Mouse (Mus musculus) thymus, postnatal 0 days (tissue): ENCODE measurements around the gene Gng5. TPM values are rescaled to one million over a fixed set of nuclear protein-coding genes. Genes with fewer than 3 reads are reported as not detected.
A peak's percentile ranks its signal among the peaks of the same experiment; 100 is the strongest.

Experiments used
- DNase-seq: peaks from one replicate; pipeline ENCODE4 v3.0.0-alpha.2; 2015; ENCODE audit warnings: low spot score
- polyA plus RNA-seq: library from polyadenylated mRNA; unstranded; fragments of >200 nt; fragmentation: Nextera tagmentation; extraction: Ambion mirVana; gene quantifications from 2 replicates; pipeline ENCODE4 v1.2.1, GENCODE M21; 2015

Gene Gng5
- 1,086 and 1,155 TPM in 2 replicates for polyA plus RNA-seq

DNA sequence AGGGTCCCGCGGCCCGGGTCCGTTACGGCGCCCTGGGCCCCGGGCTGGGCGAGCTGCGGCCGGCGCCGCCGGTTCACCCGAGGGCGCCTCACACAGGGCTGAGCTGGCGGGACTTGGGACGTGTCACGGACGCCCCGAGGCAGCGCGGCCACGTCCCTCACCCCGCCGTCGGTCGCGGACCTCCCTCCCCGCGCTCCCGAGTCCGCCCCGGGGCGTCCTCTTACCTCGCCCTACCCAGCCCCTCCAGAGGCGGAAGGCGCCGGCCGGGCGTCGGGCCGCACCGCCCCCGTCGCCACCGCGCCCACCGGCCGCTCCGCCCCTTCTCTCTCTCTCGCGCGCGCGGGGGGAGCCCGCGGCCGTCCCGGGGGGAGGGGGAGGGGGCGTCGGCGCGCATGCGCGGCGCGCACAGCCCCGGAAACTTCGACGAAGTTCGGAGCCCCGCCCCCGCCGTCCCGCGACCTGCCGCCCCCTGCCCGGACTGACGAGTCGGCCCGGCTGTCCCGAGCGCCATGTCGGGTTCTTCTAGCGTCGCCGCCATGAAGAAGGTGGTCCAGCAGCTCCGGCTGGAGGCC lies at the start of gene Gng5, which contains the start of gene Spata1:
Gng5 (plus strand) TSS at position 377 of the 572 bp plus-strand sequence.
Spata1 (minus strand) TSS at position 323 of the 572 bp plus-strand sequence.
- DNase-seq = peak; percentile 95

DNA sequence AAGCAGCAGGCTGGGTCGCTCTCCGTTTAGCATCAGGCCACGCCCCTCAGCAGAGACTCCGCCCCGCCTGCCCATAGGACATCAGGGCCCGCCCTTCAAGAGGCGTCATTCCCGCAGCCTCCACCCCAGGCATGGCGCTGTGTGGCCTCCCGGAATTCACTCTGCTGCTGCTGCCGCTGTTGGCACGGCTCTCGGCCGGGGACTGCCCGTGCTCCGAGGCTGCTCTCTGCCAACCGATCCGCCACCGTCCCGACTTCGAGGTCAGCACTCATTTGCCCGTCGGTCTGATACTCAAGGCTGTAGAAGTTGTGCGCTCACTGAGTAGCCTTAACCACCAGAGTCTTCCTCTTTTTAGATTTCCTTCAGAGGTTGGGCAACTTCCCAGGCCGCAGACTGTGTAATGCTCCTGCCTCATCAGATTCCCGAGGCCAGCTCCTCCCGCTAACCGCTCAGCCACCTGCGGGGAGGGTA lies 49.2 kb upstream of the Gng5 start:
- peak; percentile 91 for DNase-seq

- DNase-seq = no peak
Measured at GRCm38 (mm10) chr3:146451375-146451774, 48.2 kb upstream of the Gng5 start.

GRCm38 (mm10) chr3:146462939-146463338 lies 36.7 kb upstream of the Gng5 start:
- DNase-seq = no peak

DNA sequence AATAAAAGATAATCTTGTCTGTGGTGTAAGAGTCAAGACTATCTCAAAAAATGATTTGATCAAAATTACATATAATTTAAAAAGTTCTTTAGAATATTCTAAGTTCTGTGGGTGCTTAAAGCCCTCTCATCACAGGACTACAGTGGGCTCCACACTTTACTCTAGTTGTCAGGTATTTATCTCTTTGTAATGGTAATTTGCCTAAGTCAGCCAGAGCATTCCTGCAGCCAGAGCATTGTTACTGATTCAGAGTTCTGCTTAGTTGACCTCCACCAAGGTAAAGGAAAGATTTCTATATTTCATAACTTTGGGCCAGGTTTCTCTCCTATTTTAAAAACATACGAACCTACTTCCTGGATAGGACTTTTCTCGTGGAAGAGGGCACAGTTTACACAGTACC lies 30.4 kb upstream of the Gng5 start:
- no peak for DNase-seq

DNA sequence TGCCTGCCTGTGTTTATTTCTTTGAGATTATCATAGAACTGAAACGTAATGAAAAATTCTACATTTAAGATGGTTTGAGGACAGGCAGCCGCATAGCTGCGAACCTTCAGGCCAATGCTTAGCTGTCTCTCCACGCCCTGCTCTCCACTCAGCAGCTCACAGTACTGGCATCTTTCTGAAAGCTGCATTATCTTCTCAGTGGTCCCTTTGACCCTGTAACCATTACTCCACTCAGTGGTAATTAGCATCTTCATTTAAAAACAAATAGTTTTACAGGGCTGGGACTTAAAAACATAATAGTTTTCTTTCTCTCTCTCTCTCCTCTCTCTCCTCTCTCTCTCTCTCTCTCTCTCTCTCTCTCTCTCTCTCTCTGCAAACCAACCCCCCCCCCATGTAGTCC lies 26.9 kb upstream of the Gng5 start:
- no peak for DNase-seq

DNA sequence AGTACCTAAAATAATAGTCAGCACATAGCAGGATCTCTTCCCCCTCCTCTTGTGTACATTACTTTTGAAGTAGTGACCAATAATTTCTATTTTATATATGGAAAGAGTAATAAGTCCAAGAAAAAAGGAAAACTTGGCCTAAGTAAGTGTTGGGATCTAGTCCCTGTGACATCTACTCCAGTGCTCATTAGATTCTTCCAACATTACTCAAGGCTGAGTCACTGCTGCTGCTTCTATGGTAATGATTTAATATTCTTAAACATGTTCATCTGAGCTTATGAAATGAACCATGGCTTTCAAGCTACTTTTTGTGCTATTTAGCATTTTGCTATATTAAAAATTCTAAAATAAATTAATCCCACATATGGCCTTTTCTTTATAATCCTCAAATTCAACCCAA lies 25.9 kb upstream of the Gng5 start:
- DNase-seq = no peak

GRCm38 (mm10) chr3:146474428-146474827 lies 25.2 kb upstream of the Gng5 start:
- no peak for DNase-seq

- no peak for DNase-seq
Measured at GRCm38 (mm10) chr3:146482044-146482443, 17.6 kb upstream of the Gng5 start.

- no peak for DNase-seq
Measured at GRCm38 (mm10) chr3:146486464-146486863, 13.1 kb upstream of the Gng5 start.

- no peak for DNase-seq
Measured at GRCm38 (mm10) chr3:146494941-146495340, 4.7 kb upstream of the Gng5 start.

- no peak for DNase-seq
Measured at GRCm38 (mm10) chr3:146498989-146499388, 618 bp upstream of the Gng5 start.

DNA sequence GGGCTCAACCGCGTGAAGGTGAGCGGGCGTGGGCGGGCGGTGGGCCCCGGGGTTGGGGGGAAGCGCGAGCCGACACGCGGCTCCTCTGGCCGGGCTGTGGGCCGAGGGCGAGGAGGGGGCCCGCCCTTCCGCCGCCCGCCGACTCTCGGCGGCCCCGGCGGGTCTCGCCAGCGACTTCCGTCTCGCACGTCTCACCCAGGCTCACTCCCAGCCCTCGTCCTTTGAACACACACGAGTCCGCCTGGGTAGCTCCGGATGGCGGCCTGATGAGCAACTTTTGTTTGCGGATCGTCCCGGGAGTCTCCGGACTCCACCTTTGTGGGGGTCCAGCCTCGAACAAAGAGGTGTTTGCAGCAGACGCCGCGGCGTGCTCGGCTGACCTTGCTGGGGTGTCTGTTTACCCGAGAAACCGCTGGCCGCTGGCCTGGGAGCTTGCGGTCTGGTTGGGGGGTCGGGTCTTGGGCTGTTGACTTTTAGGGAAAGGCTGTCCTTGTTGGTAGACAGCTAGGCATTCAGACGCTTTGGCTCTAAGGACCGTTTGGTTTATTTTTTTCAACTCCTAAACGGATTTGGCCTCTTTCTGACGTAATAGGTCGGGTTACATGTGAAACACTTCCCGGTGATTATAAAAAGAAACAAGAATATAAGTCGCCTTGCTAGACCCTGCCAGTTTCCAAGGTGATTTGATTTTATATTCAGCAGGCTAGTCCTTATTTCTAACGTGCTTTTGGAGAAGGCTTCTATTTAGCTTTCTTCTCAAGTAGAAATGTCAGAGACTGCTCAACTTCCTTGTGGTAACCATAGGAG lies 599 bp downstream of the Gng5 start:
- DNase-seq = peak; percentile 80

- DNase-seq = peak; percentile 15
Measured at GRCm38 (mm10) chr3:146500810-146501201, 1.2 kb downstream of the Gng5 start.

DNA sequence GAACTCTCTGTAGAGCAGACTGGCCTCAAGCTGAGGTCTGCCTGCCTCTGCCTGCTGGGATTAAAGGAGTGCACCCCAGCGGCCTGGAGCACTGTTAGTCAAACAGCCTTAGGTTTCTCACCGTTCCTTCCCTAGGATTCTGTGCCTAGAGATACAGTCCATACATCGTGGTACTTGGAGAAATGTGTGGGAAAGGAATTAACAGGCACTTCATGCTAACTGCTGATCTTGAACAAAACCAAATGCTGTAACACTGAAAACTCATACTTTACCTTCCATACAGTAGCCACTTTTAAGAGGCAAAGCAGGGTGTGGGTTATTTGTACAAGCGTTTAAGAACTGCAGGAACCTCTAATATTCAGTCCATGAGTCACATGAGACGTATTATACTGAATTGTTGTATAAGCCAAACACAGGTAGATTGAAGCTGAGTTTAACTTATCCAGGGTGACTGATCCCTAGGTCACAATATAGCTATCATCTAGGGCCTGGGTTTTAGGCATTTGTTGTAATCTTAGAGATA lies 2.1 kb downstream of the Gng5 start:
- DNase-seq = no peak

DNA sequence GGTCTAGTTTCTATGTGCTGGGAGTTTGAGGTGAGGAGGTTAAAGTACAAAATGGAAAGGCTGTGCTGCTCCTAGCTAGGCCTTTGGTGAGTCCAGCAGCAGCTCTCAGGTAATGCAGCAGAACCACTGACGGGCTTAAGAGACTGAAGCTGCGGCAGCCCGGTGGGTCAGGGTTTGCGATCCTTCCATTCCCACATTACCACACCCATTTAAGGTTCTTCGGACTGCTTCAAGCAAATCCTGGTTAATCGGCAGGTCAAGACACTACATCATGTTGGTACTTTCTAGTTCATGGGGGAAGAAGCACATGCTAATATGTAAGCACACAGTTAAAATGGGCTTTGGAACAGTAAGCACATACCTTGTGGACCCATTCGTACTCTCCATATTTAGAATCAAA lies 7.1 kb downstream of the Gng5 start:
- no peak for DNase-seq

- DNase-seq = no peak
Measured at GRCm38 (mm10) chr3:146520226-146520797, 20.7 kb downstream of the Gng5 start.

DNA sequence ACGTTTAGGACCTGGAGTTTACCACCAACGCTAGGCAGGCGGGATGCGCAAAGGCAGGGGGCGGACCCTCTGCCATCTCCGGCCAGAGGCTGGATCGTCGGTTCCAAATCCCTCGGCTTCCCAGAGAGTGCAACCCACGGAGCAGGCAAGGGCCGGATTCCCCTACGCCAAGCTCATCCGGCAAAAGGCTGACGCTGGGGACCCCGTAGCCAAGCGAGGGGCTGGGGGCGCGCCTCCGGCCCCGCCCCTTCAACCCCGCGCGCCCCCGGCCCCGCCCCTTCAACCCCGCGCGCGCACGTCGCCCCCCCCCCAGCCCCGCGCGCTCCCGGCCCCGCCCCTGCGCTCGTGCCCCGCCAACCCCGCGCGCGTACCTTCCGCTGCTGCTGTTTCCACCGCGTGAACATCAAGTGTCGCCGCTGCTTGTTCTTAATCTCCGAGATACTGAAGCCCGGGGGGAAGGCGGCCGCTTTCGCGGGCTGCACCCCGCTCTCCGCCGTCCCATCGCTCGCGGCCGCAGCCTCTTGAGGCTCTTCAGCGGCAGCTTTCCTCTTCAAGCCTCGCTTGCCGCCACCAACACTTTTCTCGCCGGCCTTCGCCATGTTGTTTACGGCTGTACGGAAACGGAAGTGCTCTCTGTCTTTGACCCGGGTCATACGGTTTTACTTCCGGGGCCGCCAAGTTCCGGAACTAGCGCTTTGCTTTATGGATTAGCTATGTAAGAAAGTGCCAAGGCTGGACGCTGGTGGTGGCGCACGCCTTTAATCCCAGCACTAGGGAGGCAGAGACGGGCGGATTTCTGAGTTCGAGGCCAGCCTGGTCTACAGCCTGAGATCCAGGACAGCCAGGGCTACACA lies 21.4 kb downstream of the Gng5 start, which contains the start of gene Rpf1:
Rpf1 (minus strand) TSS at position 632 of the 854 bp plus-strand sequence.
- DNase-seq = peak; percentile 94

DNA sequence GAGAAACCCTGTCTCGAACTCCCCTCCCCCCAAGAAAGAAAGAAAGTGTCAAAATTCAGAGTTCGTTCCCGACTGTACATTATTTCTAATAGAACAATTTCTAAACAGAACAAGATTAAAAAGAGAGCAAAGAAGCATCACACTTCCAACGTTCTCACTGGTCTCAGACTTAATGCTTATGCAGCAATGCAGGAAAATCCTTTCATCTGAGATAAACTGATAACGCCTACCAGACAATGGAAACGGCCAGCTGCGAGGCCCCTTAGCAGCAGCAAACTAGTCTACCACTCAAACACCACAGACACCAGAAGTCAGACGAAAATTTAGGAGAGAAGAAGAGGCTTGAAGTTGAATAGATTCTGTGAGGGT lies 22.0 kb downstream of the Gng5 start:
- DNase-seq = no peak

- DNase-seq = no peak
Measured at GRCm38 (mm10) chr3:146528335-146528734, 28.7 kb downstream of the Gng5 start.

- DNase-seq = no peak
Measured at GRCm38 (mm10) chr3:146534986-146535385, 35.4 kb downstream of the Gng5 start.
